Mouse (Mus musculus) skeletal muscle tissue, adult 2 months (tissue): Measurements from ENCODE around the gene Calr3.
A peak's percentile ranks its signal among the peaks of the same experiment; 100 is the strongest.

ENCODE experiments used
- DNase-seq: peaks from one replicate; pipeline ENCODE4 v3.0.0-alpha.2; 2012; ENCODE audit warnings: low read depth, low spot score

The Calr3 gene

GRCm38 (mm10) chr8:72443338-72443993 is at the start of gene Calr3, which contains the start of gene 1700030K09Rik:
Gene Calr3 (minus strand): TSS chr8:72443870.
Gene 1700030K09Rik (plus strand): TSS chr8:72443880.
- DNase-seq, result peak; percentile 94

GRCm38 (mm10) chr8:72493381-72493780 is 49.7 kb upstream of the Calr3 start:
- DNase-seq, result no peak

GRCm38 (mm10) chr8:72492622-72493081 is 49.0 kb upstream of the Calr3 start:
- peak; percentile 100 for DNase-seq

DNA sequence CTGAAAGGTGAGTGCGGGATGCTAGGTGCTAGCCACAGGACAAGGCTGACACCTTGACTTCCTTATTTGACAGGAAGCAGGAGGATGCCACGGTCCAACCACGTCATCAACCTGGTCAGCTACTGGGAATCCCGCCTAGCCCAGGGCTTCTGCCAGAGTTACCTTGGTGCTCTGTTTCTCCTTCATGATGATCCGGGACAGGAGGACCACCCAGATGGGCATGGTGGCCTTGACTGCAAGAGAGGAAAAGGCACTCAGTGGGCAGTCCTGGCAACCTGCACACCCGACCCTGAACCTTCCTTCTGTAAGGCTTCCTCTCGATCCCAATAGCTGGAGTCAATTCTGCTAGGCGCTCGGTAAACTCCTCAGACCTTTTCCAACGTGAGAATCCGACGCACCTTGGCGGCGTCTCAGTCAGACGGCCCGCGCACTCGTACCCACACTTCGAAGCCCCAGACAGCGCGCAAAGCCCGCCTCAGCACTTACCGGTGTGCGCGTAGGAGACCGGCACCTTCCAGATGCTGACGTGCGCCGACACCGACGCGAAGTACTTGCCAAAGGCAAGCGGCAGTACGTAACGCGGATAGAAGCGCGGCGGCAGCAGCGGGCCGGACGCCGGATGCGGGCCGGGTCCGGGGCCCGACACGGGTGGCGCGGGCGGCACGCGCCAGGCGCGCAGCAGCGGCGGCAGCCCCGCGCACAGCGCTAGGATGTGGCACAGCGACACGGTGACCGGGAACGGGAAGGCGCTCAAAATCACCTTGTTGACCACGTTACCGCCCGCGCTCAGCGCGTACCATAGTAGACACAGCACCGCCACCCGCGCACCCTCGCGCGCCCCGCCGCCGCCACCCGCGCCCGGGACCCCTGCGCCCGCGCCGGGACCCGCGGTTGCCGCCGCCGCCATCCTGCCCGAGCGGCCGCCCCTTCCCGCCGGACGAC is 48.3 kb upstream of the Calr3 start, which contains the start of gene Slc35e1:
Slc35e1 (minus strand) TSS at position 935 of the 942 bp plus-strand sequence.
- DNase-seq, result peak; percentile 61

GRCm38 (mm10) chr8:72491017-72491416 is 47.3 kb upstream of the Calr3 start:
- no peak for DNase-seq

DNA sequence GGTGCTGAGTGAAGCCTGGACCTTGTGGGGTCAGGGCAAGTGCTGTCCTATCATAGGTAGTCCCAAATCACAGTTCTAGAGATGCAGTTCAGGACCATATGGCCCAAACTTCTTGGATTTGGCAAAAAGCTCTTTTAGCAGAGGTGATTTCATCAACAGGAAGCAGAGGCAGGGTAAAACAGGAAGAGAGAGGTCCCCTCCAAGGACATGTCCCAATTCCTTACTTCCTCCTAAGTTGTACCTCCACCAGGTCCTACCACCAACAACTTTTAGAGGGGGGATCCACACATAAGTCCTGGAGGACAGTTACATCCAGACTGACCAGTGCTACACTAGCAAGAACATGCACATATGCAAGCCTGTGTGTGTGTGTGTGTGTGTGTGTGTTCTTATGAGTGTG is 43.3 kb upstream of the Calr3 start:
- no peak for DNase-seq

GRCm38 (mm10) chr8:72485456-72486199 is 42.0 kb upstream of the Calr3 start:
- DNase-seq, result peak; percentile 52

- peak; percentile 99 for DNase-seq
Measured at GRCm38 (mm10) chr8:72474826-72475546, 31.3 kb upstream of the Calr3 start, which contains the start of gene Cherp. Gene Cherp (minus strand): TSS chr8:72475226.

DNA sequence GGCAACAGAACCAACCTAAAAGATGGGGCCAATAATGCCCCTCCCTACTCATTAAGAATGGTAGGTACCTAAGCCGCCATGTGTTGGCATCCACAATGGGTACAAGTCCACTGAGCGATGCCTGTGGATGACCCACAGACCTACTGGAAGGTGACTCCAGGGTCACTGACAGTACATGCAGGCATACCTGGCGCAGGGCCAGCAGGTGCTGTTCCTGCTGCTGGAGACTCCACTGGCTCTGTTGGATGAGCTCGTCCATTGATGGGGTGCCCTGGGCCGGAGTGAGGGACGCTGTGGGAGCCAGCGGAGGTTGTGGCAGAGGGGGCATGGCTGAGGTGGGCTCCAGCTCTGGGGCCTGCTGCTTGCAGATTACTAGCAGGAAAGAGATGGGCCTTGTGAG is 27.0 kb upstream of the Calr3 start:
- DNase-seq, result no peak

DNA sequence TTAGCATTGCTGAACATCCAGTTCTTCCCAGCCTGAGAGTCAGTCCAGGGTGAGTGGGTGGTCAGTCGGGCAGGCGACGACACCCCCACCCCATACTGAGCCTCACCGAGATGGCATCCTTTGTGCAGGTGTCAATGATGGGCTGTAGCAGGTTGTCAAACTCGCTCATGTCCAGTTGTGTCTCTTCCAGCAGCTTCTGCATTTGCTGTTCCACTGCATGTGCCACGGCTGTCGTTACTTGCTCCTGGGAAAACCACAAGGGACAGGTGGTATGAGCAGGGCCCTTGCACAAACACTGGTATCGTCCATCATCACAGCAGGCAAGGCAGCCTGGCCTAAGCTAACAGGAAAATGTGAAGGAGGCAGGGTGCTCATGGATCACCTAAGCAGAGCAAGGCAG is 26.3 kb upstream of the Calr3 start:
- no peak for DNase-seq

GRCm38 (mm10) chr8:72469243-72469642 is 25.6 kb upstream of the Calr3 start:
- no peak for DNase-seq

- no peak for DNase-seq
Measured at GRCm38 (mm10) chr8:72464211-72464610, 20.5 kb upstream of the Calr3 start.

DNA sequence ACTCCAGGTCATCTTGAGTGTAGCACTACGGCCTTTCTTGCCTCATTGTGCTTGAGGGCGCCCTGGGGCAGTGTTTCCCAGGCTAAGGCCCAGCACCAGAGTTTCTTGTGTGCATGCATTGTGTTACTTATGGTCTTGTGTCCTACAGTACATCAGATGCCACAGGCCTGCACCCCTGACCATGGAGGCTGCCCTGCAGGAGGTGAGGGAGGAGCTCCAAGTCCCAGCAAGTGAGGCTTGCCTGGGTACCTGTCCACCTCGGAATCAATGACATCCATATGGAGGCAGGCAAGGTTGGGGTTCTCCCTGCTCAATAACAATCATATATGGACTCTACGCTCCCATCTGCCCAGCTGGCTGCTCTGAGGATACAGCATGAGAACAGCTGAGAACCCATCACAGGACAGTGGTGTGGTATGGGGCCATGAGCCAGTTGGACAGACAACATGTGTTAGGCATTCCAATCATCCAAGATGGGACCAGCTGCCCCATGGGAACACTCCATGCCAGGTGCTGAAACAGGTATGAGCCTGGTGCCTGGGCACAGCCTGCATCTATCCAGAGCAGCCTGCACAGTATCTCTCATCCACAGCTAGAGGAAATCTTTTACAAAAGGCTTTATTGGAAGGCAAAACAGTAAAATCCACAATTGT is 16.3 kb upstream of the Calr3 start:
- no peak for DNase-seq

- DNase-seq, result no peak
Measured at GRCm38 (mm10) chr8:72458457-72458856, 14.8 kb upstream of the Calr3 start.

DNA sequence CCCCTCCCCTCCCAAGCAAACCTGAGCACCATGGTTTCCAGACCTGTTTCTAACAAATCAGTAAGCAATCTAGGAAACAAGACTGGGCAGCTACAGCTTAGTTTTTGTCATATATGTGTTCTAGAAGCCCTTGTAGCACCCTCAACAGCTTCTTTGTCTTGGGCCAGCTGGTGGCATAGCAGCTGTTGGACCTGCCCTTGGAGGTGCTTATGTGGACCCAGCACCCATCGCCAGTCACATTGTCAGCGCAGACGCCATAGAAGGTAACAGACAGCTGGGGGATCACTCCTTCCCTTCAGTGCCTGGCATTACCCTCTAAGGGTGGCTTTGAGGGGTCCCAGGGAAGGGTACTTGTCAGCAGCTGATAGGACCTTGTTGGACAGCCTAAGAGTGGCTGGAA is 14.1 kb upstream of the Calr3 start:
- no peak for DNase-seq

DNA sequence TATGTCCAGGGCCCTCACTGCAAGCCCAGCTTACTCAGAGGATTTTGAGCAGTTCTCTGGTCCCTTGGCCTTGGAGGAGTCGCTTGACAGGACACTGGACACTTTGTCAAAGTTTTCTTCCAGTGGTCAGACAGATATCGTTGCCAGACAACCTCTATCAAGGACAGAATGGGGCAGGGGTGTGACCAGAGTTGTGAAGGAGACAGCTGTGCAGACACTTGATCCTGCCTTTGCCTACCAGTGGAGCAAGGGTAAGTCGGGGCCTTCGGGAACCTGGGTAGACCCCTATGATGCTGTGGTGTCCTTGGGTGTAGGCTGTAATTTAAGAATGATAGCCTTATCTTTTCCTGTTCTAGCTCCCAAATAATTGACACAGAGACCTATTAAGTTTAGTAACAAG is 11.6 kb upstream of the Calr3 start:
- no peak for DNase-seq

DNA sequence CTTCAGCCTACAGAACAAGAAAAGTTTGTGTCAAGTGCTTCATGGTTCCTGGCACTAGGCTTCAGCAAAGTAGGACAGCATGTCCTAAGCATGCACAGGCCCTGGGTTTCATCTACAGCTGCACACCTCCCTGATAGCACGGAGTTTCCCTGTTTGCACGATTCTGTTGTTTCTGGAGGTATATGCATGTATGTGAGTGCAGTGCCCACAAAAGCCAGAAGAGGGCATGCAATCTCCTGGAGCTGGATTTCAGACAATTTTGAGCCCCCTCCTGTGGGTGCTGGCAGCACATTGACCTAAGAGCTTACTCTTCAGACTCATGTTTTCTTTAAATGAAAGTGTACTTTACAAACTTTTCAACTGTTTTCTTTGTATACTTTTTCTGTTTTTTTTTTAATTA is 10.2 kb upstream of the Calr3 start:
- DNase-seq, result no peak

GRCm38 (mm10) chr8:72451516-72451915 is 7.8 kb upstream of the Calr3 start:
- no peak for DNase-seq

DNA sequence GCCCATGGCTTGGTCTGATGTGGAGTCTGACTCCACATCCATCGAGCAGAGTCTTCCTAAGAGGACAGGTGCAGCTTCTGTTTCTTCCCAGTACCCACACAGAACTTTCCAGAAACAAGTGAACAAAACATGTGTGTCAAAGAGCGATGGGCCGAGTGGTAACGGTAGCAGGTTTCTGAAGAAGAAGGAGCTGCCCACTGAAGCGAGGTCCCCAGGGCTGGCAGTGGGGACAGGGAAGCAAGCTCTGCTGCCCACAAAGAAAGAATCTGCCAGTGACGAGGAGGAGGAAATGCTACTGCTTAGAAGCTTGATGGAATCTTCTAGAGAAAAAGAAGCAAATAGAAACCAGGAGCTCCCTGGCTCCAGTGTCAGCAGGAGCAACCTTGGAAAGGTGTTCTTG is 1.4 kb upstream of the Calr3 start:
- no peak for DNase-seq

DNA sequence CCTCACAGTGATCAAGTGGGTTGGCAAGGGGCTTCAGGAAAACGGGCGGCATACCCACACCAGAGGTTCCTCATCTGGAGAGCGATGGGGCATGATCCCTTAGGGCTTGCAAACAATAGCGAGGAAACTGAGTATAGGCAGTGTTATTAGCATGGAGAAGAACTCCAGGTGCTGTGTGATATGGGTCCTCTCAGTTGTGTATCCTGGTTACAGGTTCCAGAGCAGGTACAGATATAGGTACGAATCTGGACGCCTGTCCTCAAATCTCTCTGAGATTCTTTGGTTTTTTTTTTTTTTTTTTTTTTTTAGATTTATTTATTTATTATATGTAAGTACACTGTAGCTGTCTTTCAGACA is 302 bp upstream of the Calr3 start:
- no peak for DNase-seq
